Mouse (Mus musculus) lung, postnatal 0 days (tissue): Measurements from ENCODE around the gene Ncoa1. TPM values are rescaled to one million over a fixed set of nuclear protein-coding genes. Genes with fewer than 3 reads are reported as not detected.

Experiments used
- ATAC-seq: fragments of 200-750 bp; cut with Nextera tagmentation; 2 replicates; pipeline ENCODE4 v1.8.0; 2017; ENCODE audit warnings: moderate library complexity
- DNase-seq: peaks from one replicate; pipeline ENCODE4 v3.0.0-alpha.2; 2016; ENCODE audit warnings: low spot score
- H3K27ac ChIP-seq: fragments of 300-500 bp; sonication (generic); 2 replicates; pipeline ENCODE4 v1.5.1; 2014; ENCODE audit warnings: antibody characterized with exemption, mild to moderate bottlenecking, low read length, mixed read lengths
- H3K27me3 ChIP-seq: fragments of 300-500 bp; sonication (generic); replicated peaks from 2 replicates; pipeline ENCODE4 v1.6.1; 2014; ENCODE audit warnings: low read length, mixed read lengths; ENCODE audit not compliant: insufficient read depth
- H3K36me3 ChIP-seq: fragments of 300-500 bp; sonication (generic); 2 replicates; pipeline ENCODE4 v1.6.1; 2014; ENCODE audit warnings: low read length, mixed read lengths; ENCODE audit not compliant: insufficient read depth
- H3K4me1 ChIP-seq: fragments of 300-500 bp; sonication (generic); 2 replicates; pipeline ENCODE4 v1.6.1; 2014; ENCODE audit warnings: antibody characterized with exemption, low read depth, low read length, mixed read lengths; ENCODE audit not compliant: insufficient read depth
- H3K4me2 ChIP-seq: fragments of 300-500 bp; sonication (generic); replicated peaks from 2 replicates; pipeline ENCODE4 v1.6.1; 2014; ENCODE audit warnings: low read depth, mild to moderate bottlenecking, low read length, moderate library complexity, mixed read lengths
- H3K4me3 ChIP-seq: fragments of 300-500 bp; sonication (generic); 2 replicates; pipeline ENCODE4 v1.5.1; 2014; ENCODE audit warnings: low read depth, low read length
- H3K9ac ChIP-seq: fragments of 300-500 bp; sonication (generic); replicated peaks from 2 replicates; pipeline ENCODE4 v1.6.1; 2014; ENCODE audit warnings: low read depth, mild to moderate bottlenecking
- H3K9me3 ChIP-seq: fragments of 300-500 bp; sonication (generic); 2 replicates; pipeline ENCODE4 v1.6.1; 2016; ENCODE audit warnings: low read length, mixed read lengths
- CTCF ChIP-seq: IDR thresholded peaks from 2 replicates; pipeline ENCODE4 v1.5.1; 2016; ENCODE audit warnings: antibody characterized with exemption, mild to moderate bottlenecking
- EP300 ChIP-seq: IDR thresholded peaks from 2 replicates; pipeline ENCODE4 v1.6.1; 2016; ENCODE audit warnings: antibody characterized with exemption, mild to moderate bottlenecking, control low read depth
- WGBS: fragments of 180-500 bp; shearing (Covaris S2); extraction: QIAGEN DNeasy Blood & Tissue Kit; methylation state at CpG from one replicate; pipeline ENCODE4 v1.1.7; 2014; 5-methylcytosine and 5-hydroxymethylcytosine counted together
- polyA plus RNA-seq: library from polyadenylated mRNA; unstranded; fragments of >200 nt; fragmentation: Nextera tagmentation; extraction: Ambion mirVana; gene quantifications from 2 replicates; pipeline ENCODE4 v1.2.1, GENCODE M21; 2015

Gene Ncoa1
- polyA plus RNA-seq, 1 experiment from 2014 or later, result 9.6 TPM

- H3K4me2 ChIP-seq, result no peak overlapping the region
- WGBS, result 77% methylated on average over 6 of the region's 6 CpGs
Measured at GRCm38 (mm10) chr12:4477941-4478795, 1.2 kb upstream of the Ncoa1 start.

GRCm38 (mm10) chr12:4476291-4476831 is 621 bp downstream of the Ncoa1 start:
- H3K4me2 ChIP-seq, result peak overlapping the region; percentile 92
- no peaks in the 10 kb centered on the region for H3K27me3 ChIP-seq
- no peaks in the 10 kb centered on the region for H3K9me3 ChIP-seq
- peak overlapping the region; percentile 97 for H3K4me3 ChIP-seq
- under 1% methylated on average over 26 of the region's 73 CpGs for WGBS
- DNase-seq (peak; percentile 41), ATAC-seq (peak; percentile 79)
- peak overlapping the region; percentile 93 for H3K27ac ChIP-seq
- peak overlapping the region; percentile 98 for H3K9ac ChIP-seq
- no peaks in the 10 kb centered on the region for H3K4me1 ChIP-seq
- H3K36me3 ChIP-seq, result no peaks in the 10 kb centered on the region
- TF ChIP-seq CTCF (peak; percentile 16; the same call in 1 of the 2 replicates), EP300 (no peak)

More at GRCm38 (mm10) chr12:4477941-4478795, 1.2 kb upstream of the Ncoa1 start:
- Histone ChIP-seq H3K9me3 (no peaks in the 10 kb centered on the region), H3K4me3 (no peak overlapping the region), H3K4me1 (no peaks in the 10 kb centered on the region), H3K9ac (no peak overlapping the region), H3K27me3 (no peaks in the 10 kb centered on the region), H3K36me3 (no peaks in the 10 kb centered on the region), H3K27ac (no peak overlapping the region)
- DNase-seq, result no peak
- TF ChIP-seq EP300 (no peak), CTCF (no peak)
- ATAC-seq, result no peak

GRCm38 (mm10) chr12:4475251-4475993 is 1.6 kb downstream of the Ncoa1 start:
- DNase-seq (no peak), ATAC-seq (no peak)
- Histone ChIP-seq H3K4me2 (peak overlapping the region; percentile 92), H3K27me3 (no peaks in the 10 kb centered on the region), H3K9ac (no peak overlapping the region; the same call in 1 of the 2 replicates), H3K4me1 (no peaks in the 10 kb centered on the region), H3K27ac (no peak overlapping the region), H3K4me3 (peak overlapping the region; percentile 97), H3K36me3 (no peaks in the 10 kb centered on the region), H3K9me3 (no peaks in the 10 kb centered on the region)
- WGBS, result 16% methylated on average over 18 of the region's 18 CpGs
- TF ChIP-seq EP300, result no peak
- no peak for TF ChIP-seq CTCF

GRCm38 (mm10) chr12:4469115-4469514 is 7.9 kb downstream of the Ncoa1 start:
- H3K27ac ChIP-seq, result no peak overlapping the region
- no peaks in the 10 kb centered on the region for H3K27me3 ChIP-seq
- ATAC-seq (no peak), DNase-seq (peak; percentile 11)
- H3K4me1 ChIP-seq, result no peaks in the 10 kb centered on the region
- no peak overlapping the region for H3K4me2 ChIP-seq
- H3K9ac ChIP-seq, result no peak overlapping the region
- no peaks in the 10 kb centered on the region for H3K9me3 ChIP-seq
- no peaks in the 10 kb centered on the region for H3K36me3 ChIP-seq
- no peak overlapping the region for H3K4me3 ChIP-seq
- WGBS, result 34% methylated on average over 2 of the region's 2 CpGs
- no peak for TF ChIP-seq CTCF
- no peak for TF ChIP-seq EP300

- ATAC-seq, result peak; percentile 52; the same call in 1 of the 2 replicates
- 73% methylated on average over 2 of the region's 2 CpGs for WGBS
- no peaks in the 10 kb centered on the region for H3K4me1 ChIP-seq
Measured at GRCm38 (mm10) chr12:4463701-4464100, 13.3 kb downstream of the Ncoa1 start.

GRCm38 (mm10) chr12:4462420-4462819 is 14.6 kb downstream of the Ncoa1 start:
- no peak overlapping the region for H3K27ac ChIP-seq
- H3K4me3 ChIP-seq, result no peak overlapping the region
- H3K9me3 ChIP-seq, result no peaks in the 10 kb centered on the region
- no peak overlapping the region for H3K9ac ChIP-seq
- H3K27me3 ChIP-seq, result no peaks in the 10 kb centered on the region
- 55% methylated on average over 1 of the region's 1 CpGs for WGBS
- no peak for TF ChIP-seq CTCF
- TF ChIP-seq EP300, result no peak
- no peaks in the 10 kb centered on the region for H3K36me3 ChIP-seq
- no peak for ATAC-seq
- DNase-seq, result no peak
- H3K4me1 ChIP-seq, result no peaks in the 10 kb centered on the region
- no peak overlapping the region for H3K4me2 ChIP-seq

More at GRCm38 (mm10) chr12:4463701-4464100, 13.3 kb downstream of the Ncoa1 start:
- Histone ChIP-seq H3K27me3 (no peaks in the 10 kb centered on the region), H3K4me3 (no peak overlapping the region), H3K9me3 (no peaks in the 10 kb centered on the region), H3K4me2 (no peak overlapping the region), H3K27ac (no peak overlapping the region), H3K36me3 (no peaks in the 10 kb centered on the region), H3K9ac (no peak overlapping the region)
- peak; percentile 57 for DNase-seq
- no peak for TF ChIP-seq EP300
- TF ChIP-seq CTCF, result no peak
